In genomic region chr1:187452189-187452588, GRCm38 (mm10) we compare ENCODE assay signal across 9 mouse cellular contexts.
A peak's percentile ranks its signal among the peaks of the same experiment; 100 is the strongest.
DNase-seq lines count a peak whose midpoint lies in the region; ATAC-seq and TF ChIP-seq lines count a peak whose summit lies in the region.
"Had no signal": no experiment of that assay in that cellular context is flagged by ENCODE, and none has a peak within 500 bp of the region (broad histone marks: within the 10 kb centered on the region; RNA-seq: fewer than 3 reads in every experiment).

No protein-coding gene starts in this region.

- POLR2A ChIA-PET in Patski (lab: Charles Lee) = interaction anchor here (0.8 kb wide), 1 partner anchor 24 kb away, joined by 3 read pairs; no protein-coding TSS in a partner anchor

- WGBS in liver, adult 2 months = 36% methylated on average over 6 of the region's 6 CpGs
- 26% methylated on average over 6 of the region's 6 CpGs for WGBS in liver, embryonic 12.5 days (ENCODE audit: insufficient replicate concordance)

- CTCF ChIA-PET in Patski (lab: Charles Lee) = interaction anchor here (0.7 to 1.5 kb wide), 6 partner anchors 9 to 689 kb away, joined by 3 read pairs; no protein-coding TSS in a partner anchor

- peak; percentile 84 for TF ChIP-seq CTCF in liver, adult 2 months (IDR thresholded peaks at IDR 0.05; ENCODE audit: low read depth, low read length)
- TF ChIP-seq CTCF in Patski (IDR thresholded peaks at IDR 0.05) = peak; percentile 72

- H3K4me1 ChIP-seq in liver, adult 2 months (ENCODE audit: control insufficient read depth, insufficient read depth, low read length) = no peaks in the 10 kb centered on the region
- no peaks in the 10 kb centered on the region for H3K4me1 ChIP-seq in liver, embryonic 12.5 days

- no peak for DNase-seq in frontal cortex, postnatal 14 days (ENCODE audit: low spot score in 2 of 2)
- DNase-seq in liver, adult 2 months (ENCODE audit: extremely low read depth, low read depth, low spot score) = peak; percentile 26
- DNase-seq in Patski (ENCODE audit: low read depth, low spot score) = no peak
- peak; percentile 46 for DNase-seq in embryo, embryonic 9.5 days (ENCODE audit: extremely low spot score)
- DNase-seq in lung, postnatal 14 days = peak; percentile 50
- no peak for DNase-seq in natural killer cell, adult 2 months (ENCODE audit: low spot score in 2 of 2)

- no peaks in the 10 kb centered on the region for H3K9me3 ChIP-seq in liver, embryonic 12.5 days (replicated peaks)

- no peaks in the 10 kb centered on the region for H3K27me3 ChIP-seq in liver, adult 2 months (ENCODE audit: control insufficient read depth, insufficient read depth, low read length)
- no peaks in the 10 kb centered on the region for H3K27me3 ChIP-seq in liver, embryonic 12.5 days (replicated peaks)
- H3K27me3 ChIP-seq in Patski = no peaks in the 10 kb centered on the region

- H3K4me3 ChIP-seq in liver, adult 2 months (ENCODE audit: insufficient read depth, low read depth, low read length) = no peak overlapping the region
- H3K4me3 ChIP-seq in liver, embryonic 12.5 days = no peak overlapping the region
- H3K4me3 ChIP-seq: myocyte had no signal

- no peak for TF ChIP-seq POLR2A in liver, adult 2 months (IDR thresholded peaks at IDR 0.05; ENCODE audit: extremely low read depth, insufficient read depth, low read length)

- ATAC-seq in frontal cortex, adult (ENCODE audit: low TSS enrichment) = peak; percentile 60; the same call in 1 of the 2 replicates
- no peak for ATAC-seq in liver, embryonic 12.5 days
- no peak for ATAC-seq in Patski

- H3K9ac ChIP-seq in liver, adult 2 months (ENCODE audit: low read depth, low read length) = no peak overlapping the region
- no peak overlapping the region for H3K9ac ChIP-seq in liver, embryonic 12.5 days

- no peaks in the 10 kb centered on the region for H3K79me2 ChIP-seq in liver, adult 2 months (ENCODE audit: control insufficient read depth, insufficient read depth, low read length)

- H3K36me3 ChIP-seq in liver, adult 2 months (ENCODE audit: control insufficient read depth, insufficient read depth, low read length) = no peaks in the 10 kb centered on the region
- no peaks in the 10 kb centered on the region for H3K36me3 ChIP-seq in liver, embryonic 12.5 days

- in situ Hi-C loops in Patski (cut with MboI; ENCODE audit: low pct_unique_long_range_greater_than_20kb) = loop anchor here (5.0 to 10.0 kb wide), 2 partner anchors 313 to 525 kb away; no protein-coding TSS in a partner anchor

- H3K4me2 ChIP-seq in liver, embryonic 12.5 days = no peak overlapping the region

- no peak overlapping the region for H3K27ac ChIP-seq in liver, adult 2 months (replicated peaks; ENCODE audit: insufficient read depth, low read depth, low read length)
- H3K27ac ChIP-seq in liver, embryonic 12.5 days = no peak overlapping the region

Comparison
In these comparisons a context has a peak if more than half of its experiments do, and no peak if none do; other contexts are left out.
1. DNase-seq: peak in liver, adult 2 months (single experiment), embryo, embryonic 9.5 days (single experiment) and lung, postnatal 14 days (single experiment); none in frontal cortex, postnatal 14 days (0 of 2), Patski (single experiment) and natural killer cell, adult 2 months (0 of 2).